Mouse (Mus musculus) lung, postnatal 4 days (tissue): ENCODE data around the gene Adgra3.

Experiments
- DNase-seq, 2 experiments: peaks; one replicate each; pipeline ENCODE4 v3.0.0; 2021

The Adgra3 gene

DNA sequence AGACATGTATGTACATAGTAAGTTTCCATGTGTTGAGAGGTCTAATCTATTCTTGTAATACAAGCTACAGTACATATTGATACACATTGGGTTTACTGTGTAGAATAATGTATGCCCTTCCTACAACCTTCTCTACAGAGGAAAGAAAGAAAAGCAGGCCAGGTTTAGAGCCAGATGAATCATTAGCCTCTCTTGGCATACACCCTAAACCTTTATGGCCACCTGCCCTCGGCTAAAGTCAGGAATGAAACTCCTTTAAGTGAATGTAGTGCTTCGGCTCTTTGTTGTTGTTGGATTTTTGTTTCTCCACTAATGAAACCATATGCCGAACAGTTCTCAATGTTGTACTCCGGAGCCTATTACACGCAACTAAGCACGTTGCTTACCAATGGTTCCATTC, 27.5 kb downstream of the Adgra3 start:
- DNase-seq: no peak

DNA sequence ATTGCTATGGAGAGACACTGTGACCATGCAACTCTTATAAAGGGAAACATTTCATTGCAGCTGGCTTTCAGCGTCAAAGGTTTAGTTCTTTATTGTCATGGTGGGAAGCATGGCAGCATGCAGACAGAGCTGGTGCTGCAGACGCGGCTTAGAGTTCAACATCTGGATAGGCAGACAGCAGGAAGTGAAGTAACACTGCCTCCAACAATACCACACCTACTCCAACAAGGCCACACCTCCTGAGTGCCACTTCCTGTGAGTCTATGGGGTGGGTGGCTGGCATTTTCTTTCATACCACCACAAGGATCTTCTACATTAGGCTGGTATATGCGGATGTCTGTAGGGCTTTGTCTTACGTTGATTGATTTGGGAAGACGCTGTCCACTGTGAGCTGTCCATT, 29.1 kb downstream of the Adgra3 start:
- DNase-seq: no peak

DNA sequence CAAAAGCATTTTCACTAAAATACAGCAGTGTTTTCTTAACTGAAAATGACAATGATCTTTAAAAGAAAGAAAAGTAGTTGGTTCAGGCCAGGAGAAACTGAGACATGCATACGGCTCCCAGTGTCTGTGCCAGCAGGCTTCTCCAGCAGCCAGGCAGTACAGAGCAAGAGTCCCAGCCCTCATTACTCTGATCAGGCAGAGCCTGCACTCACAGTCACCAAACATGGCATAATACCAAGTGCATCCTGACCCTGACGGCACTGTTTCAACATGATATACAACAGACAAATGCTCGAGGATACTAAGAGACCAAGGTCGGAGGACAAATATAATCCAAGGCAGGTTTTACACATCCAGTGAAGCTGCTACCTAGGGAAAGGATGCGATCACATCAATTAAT, 31.2 kb downstream of the Adgra3 start:
- no peak for DNase-seq

DNA sequence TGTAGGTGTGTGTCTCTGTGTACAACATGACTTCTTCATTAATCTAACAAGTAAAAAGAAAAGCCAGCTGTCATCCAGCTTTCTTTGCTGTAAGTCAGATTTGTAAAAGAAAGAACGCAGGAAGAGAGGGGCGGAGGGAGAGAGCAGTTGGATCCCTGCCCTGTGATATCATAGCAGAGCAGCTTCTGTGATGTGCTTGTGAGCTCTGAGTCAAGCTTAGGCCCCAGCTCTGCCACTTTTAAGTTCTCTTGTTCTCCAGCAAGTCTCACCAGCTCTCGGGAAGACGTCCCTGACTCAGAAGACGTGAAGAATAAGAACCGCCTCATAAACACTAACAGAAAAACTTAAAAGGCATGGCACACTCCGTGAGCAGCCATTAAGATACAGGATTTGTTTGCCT, 31.8 kb downstream of the Adgra3 start:
- no peak for DNase-seq

DNA sequence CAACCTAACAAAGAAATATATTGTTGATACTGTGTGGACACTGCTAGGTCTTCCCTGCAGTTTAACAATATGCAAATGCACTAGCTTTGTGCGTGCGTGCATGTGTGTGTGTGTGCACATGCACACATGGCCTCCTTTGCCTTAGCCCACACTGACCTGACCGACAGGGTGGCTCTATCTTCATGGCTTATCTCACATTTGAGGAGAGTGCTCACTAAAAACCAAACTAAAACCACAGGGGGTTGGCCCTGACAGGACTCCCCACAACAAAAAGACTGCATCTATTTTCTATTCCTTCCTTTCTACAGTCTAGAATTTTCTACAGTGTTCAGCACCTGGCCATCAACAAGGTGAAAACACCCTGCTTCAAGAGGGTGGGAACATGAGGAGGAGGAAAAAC, 32.7 kb downstream of the Adgra3 start:
- no peak for DNase-seq

DNA sequence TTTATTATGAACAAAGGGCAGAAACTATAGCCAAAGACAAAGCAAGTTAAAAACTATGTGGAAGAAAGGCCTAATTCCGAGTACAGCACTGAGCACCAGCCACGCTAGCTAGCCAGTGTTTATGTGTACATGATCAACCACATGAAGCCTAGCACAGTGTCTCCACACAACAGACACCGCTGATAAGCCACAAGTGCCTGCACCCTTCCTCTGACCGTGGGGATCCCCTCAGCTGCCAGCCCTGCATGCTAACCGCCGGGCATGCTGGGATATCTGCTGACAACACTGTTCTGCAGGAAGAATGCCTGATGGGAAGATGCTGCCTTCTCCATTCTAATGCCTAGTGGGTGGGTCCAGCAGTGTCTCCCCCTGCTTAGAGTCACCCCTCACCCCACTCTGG, 34.7 kb downstream of the Adgra3 start:
- DNase-seq: no peak

DNA sequence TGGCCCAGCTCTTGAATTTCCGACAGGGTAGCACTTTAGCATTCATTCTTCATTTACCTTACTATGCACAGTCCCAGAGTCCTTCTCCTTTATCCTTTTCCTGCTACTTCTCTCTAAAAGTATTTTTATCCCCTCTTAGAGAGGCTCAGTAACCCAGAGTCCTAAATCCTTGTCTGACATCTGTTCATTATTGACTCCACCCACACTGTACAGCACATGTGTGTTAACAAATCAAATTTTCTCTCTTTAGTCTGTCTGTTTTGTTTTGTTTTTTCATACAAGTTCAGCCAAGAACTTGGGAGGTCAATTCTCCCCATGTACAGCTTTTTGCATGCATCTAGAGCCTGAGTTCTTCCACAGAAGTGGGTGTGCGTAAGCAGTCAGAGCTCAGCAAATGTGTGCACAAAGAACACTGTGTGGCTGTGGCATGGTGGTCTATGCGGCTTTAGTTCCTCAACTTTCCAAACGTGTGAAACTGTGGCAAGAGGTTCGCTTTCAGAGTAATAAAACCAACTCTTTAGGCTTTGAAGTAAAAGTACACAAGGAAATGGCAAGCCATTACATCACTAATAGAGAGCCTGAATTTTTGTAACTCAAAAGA, 42.7 kb downstream of the Adgra3 start:
- DNase-seq: no peak

DNA sequence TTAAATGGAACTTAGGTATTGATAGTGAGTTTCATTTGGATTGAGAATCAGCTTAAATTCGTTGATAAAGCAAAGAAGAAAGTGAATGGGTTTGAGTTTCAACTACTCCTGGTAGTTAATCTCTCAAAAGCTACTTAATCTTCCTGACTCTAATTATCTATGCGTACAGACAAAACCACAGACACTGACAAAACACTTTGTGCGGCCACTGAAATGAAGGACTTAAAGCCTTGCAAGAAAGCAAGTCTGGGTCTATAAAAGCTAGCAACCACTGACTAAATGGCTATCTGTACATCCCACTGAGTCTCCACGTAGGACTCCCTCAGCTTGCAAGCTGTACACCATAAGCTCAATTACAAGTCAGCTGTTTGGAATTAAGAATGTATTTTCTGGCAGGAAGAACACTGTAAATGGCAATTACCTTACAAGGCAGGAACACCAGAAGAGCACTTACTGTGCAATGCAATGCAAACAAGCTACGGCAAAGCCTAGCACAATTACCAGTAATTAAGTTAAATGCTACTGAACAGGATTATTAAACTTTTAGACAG, 43.6 kb downstream of the Adgra3 start:
- no peak for DNase-seq

DNA sequence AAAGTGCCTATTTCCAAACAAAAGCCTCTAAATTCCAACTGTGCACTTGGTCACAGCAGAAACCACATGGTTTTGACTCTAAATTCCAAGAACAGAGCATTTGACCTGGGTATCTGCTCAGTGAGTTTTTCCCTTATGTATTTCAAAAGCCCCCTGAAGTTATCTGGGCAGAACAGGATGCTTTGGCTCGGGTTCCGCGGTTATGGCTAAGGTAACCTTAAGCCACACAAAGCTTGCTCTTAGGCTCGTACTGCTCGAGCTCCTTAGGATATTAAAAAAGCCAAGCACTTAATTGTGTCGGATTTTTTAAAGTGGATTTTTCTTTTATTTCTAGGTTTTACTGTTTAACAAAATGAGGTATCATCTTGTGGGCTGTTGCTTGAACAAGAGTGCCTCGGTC, 44.1 kb downstream of the Adgra3 start:
- no peak for DNase-seq

DNA sequence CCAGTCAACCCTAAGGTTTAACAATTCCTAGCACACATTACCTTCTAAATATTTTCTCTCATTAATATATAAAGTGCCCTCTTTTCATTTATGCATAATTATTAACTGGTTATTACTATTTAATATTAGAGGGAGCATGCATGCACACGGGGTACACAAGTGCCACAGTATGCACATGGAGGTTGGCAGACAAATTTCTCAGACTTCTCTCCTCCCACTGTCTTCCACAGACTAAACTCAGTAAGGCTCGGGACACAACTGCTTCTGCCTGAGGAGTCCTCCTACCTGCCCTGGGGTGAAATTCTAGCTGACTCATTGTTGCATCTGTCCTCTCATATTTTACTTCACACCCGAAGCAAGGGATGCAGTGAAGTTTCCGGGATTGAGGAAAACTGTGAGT, 44.8 kb downstream of the Adgra3 start:
- no peak for DNase-seq

DNA sequence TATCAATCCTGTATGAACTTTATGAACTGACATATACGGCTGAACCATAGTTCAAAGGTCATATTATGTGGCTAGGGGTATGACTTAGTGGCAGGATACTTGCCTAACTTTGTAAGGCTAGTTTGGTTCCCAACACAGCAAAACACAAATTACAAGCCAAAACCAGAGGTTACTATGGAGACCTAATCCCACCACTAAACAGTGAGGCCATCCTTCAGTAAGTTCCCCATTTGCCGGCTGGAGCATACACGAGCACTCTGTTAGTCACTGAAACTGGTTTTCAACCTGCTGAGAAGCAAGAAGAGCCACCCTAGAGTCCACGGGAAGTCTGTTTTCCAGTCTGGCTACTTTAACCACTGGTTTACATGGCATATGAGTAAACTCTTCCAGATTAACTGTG, 50.0 kb downstream of the Adgra3 start:
- no peak for DNase-seq

DNA sequence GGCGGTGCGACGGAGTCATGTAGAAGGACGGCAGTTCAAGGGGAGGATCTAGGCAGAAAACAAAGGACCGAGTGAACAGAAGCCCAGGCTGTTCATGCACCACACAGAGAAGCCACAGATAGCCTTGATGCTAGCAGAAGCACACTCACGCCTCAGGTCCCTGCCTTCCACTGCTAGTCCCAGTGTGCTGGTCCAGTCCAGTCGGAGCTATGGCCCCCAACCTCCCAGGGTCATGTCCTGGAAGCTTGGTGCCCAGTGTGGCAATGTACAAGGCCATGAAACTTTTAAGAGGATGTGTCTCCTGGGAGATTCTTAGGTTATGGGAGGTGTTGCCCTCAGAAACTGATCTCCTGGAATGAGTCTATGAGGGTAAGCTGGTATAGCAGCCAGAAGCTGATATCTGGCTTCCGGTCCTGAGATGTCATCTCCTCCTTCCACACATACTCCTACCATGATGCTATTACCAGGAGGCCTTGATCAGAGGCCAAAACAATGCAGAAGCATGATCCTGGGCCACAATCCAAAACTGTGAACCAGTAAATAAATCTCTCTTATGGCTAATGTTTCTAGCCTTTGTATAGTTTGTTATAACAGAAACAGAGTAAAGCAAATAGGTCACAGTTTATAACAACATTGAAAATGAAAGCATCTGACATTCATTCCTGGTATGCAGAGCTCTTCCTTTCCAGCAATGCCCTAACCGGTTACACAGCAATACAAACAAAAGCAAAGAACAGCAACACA, 51.7 kb downstream of the Adgra3 start:
- DNase-seq: peak; percentile 67 to 69

DNA sequence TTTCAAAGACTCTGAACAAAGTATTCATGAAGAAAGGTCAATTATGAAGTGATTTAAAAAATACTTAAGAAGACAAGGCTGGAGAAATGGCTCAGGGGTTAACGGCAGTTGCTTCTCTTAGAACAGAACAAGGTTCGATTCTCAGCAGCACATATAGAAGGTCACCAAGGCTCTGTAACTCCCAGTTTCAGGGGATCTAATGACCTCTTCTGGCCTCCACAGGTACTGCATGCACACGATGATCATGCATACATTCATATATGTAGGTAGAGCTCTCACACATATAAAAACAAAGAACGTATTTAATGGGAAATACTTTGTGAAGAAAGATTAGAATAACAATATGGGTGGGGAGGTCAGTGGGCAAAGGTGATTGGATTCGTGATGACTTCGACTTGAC, 56.5 kb downstream of the Adgra3 start:
- DNase-seq: peak in 1 of 2 experiments; percentile 36

DNA sequence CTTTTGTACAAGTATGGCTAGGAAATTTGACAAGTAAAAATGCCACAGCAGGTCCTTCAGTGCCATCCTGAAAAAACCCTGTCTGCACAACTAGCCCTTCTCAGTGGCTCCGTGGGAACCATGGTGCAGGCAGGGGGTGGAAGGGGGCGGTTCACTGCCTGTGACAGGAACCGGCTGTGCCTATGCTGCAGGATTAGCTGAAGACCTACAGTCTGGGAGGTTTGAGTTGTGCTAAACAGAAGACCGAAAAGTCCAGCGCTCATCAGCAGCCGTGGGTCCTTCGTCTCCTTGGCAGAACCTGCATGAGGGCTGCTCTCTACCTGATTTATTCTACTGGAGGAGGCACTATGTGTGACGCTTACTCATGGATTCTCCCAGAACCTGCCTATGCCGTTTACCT, 59.0 kb downstream of the Adgra3 start:
- peak in 1 of 2 experiments; percentile 38 for DNase-seq

DNA sequence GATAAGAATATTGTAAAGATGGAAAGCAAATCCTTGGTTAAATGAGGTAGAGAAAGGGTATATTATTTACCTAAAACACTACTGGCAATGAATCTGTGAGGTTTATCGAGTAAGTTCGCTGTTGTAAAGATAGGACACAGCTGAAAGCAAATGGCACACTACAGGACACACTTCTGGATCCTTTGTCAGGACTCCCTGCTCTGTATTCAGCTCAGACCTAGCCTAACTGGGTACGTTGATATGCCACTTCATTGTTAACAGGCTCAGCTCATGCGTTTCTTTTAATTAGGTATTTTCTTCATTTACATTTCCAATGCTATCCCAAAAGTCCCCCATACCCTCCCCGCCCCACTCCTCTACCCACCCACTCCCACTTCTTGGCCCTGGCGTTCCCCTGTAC, 61.8 kb downstream of the Adgra3 start:
- DNase-seq: no peak

DNA sequence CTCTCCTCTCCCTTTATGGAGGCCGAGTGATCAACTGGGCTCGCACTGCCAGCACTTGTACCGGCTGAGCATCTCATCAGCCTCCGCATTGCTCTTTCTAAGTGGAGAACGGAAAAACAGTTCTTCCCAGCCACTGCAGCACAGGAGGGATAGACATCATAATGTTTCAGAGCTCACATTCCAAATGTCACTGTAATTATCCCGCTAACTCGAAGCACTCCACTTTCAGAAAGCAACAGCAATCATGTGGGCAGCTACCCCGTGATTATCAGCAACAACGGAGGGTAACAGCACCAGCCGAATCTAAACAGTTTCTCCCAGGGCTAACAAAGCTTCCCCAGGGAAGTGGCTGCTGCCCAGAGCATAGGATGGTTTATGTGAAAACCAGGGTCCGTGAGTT, 62.3 kb downstream of the Adgra3 start:
- DNase-seq: no peak

DNA sequence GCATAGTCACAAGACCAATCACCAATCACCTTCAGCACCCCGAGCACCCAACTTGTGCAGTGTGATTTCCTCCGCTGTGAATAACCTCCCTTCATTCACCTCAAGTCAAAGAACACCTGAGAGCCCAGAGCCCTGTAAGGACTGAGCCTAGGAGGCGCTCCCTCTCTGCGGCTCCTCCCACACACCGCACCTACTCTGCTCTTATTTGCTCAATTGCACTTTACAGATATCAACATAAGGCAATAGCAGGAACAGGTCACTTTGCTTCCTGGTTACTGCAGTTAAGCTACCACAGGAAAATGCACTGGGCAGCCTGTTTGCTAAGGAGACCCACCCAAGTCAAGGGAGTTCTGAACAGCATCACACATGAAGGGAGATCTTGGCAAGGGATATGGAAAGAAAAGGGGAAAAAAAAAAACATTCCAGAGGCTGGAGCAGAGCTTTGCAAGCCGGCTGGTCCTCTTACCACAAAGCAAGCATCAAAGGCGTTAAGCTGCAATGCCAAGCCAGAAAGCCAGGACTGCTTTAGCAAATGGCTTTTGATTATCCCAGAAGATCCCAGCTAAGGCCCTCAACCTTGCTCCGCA, 68.0 kb downstream of the Adgra3 start:
- DNase-seq: peak; percentile 36 to 54

DNA sequence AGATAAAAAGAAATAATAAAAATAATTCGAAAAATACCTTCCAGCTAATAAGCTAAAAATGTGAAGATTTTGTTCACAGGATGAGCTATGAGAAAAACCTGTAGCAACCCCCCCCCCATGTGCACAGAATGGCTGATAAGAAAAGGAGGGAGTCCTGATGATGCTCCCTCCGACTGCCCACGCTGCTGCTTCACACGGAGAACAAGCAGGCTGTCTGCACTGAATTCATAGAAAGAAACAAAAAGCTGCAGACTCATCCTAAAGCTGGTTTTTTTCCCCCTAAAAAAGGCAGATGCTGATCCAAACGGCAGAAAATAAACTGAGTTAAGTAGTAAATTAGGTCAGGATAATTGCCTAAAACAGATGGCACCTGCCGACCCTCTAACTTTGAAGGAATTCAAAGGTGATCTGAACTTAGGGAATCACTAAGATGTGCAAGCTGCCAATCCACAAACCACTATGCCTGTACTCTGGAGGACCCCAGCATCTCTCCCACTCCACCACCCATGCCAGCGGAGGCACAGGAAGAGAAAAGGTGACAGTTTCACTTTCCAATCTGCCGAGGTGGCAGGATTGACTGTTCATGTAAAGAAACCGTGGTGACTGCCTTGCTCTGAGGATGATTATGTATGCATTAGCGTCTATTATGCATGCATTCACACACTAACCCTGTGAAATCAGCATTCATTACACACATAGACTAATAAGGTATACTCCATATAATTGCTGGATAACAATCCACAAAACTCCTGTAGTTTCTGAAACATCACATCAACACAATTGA, 70.6 kb downstream of the Adgra3 start:
- no peak for DNase-seq

DNA sequence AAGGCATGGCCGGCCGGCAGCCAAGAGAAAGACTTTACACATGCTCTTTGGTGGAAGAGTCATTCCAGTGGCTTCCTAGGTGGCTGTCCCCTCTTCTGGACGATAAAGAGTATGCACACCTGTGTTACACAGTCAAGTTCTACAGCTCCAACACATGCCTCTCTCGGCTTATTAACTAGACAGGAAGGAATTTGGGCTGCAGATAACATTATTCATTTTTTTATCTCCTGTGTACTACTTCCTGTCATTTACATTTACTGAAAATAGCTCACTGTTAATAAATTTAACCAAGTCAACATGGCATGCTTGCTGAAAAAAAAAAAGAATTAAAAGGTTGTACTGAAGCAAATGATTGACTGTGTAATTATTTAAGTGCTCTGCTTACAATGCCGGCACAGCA, 78.1 kb downstream of the Adgra3 start:
- no peak for DNase-seq

DNA sequence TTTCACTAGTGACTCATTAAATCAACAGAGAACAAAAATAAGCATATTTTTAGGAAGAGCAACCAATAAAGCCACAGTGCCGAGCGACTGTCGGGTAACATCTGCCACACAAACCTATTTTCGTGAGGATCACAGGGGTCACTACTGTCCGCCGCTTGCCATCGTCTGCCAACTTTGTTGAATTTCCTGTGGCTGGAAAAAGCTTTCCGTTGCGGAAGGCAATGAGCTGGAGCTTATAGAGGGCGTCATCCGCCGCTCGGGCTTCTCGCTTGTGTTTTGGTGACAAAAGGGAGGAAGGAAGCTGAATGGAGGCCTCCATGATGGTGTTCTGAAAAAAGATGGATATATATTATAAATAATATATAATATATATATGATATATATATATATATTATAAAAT, 79.6 kb downstream of the Adgra3 start:
- peak; percentile 17 to 44 for DNase-seq

DNA sequence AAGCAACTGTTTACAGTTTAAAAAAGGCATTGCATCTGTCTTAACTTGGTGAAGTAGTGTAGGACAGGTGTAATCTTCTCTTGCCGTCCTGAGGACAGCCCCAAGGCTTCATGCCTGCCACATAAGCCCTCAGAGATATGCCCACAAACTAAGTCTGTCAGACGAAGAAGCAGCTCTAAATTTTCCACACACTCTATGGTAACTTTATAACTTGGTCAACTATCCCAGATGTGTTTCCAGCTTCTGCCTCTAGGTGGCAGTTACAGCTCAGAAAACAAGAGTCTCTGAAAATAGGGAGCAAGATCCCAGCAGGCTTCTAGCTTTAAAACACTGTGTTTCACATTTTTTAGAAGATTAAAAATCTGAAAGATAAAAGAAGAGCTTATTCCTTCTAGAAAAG, 82.8 kb downstream of the Adgra3 start:
- peak in 1 of 2 experiments; percentile 71 for DNase-seq

DNA sequence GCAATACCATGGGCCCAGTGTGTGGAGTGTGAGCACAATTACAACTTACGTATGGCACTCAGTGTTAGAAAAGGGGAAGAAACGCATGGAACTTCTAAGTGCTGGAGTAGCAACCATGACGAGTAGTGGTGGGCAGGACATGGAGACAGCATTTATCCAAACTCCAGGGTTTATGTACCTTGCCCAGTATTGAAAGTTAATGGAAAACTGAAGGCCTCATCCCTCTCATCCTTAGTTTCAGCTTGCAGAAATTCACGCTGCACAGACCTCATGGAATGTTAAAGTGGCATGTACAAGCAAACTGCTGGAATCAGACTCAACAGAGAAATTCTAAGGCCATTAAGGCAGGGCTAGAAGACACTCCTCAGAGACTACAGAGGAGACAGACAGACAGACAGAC, 84.6 kb downstream of the Adgra3 start:
- DNase-seq: no peak

DNA sequence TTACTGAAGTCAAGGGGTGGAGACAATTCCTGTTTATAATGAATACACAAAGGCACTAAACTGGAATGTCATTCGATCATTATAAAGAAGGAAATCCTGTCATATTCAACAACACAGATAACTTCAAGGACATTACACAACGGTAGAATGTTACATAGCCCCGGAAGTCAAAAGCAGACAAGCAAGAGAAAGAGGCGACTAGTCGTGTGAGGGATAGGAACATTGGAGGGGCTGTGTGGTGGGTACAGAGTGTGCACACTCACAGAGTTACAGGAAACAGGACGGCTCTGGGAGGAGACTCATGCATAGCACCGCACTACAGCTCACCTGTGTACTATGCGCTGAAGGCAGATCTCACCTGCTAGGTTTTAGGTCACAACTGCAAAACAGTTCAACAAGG, 89.1 kb downstream of the Adgra3 start:
- DNase-seq: no peak

DNA sequence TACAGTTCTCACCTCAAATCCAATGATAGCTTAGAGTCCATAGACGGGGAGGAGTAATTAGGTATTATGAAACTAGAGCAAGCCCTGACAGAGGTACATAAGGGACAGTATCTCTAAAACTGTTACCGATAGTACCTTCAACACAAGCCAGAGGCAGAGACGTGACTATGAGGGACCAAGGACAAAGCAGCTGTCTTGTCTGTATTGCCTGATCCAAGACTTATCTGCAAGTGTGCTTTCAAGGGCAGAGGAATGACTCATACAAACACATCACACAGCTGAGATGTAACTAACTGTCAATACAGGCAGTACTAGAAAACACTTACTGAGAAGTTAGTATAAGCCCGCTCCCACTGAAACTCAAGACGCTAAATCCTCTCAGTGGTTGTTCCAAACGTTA, 91.1 kb downstream of the Adgra3 start:
- no peak for DNase-seq
